In the genomic region with DNA sequence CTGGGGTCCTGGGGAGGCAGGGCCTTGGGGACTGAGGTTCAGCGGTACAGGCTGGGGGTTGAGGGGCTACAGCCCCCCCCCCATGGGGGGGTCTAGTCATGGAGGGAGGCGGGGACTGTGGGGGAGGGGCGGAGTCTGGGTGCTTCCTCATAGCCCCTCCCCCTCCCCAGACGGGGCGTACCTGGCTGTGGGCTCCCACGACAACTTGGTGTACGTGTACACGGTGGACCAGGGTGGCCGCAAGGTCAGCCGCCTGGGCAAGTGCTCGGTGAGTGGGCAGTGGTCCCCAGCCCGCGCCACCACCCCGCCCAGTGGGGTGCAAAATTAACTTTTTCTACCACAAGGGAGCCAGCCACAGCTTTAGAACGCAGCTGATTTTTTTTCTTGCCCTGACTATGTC, we compare ENCODE assay signal across 17 mouse cellular contexts. TPM values are rescaled to one million over a fixed set of nuclear protein-coding genes. Genes with fewer than 3 reads are reported as not detected.
DNase-seq lines count a peak whose midpoint lies in the region; ATAC-seq and TF ChIP-seq lines count a peak whose summit lies in the region.
"Had no signal": no experiment of that assay in that cellular context is flagged by ENCODE, and none has a peak within 500 bp of the region (broad histone marks: within the 10 kb centered on the region; RNA-seq: fewer than 3 reads in every experiment).

No protein-coding gene starts in this region.

- ATAC-seq in embryonic facial prominence, embryonic 11.5 days (replicated peaks; ENCODE audit: insufficient number of reproducible peaks, low FRiP score, low TSS enrichment, low read depth) = 0 out of 2 replicates have a peak, but pooled peaks have one; percentile 6
- ATAC-seq in limb, embryonic 12.5 days (ENCODE audit: insufficient number of reproducible peaks, insufficient read depth, low FRiP score, low TSS enrichment, low read depth) = no peak

- H3K36me3 ChIP-seq in embryonic facial prominence, embryonic 11.5 days (replicated peaks; ENCODE audit: control insufficient read depth, insufficient read depth, low read depth, low read length) = no peaks in the 10 kb centered on the region; the same call in none of the 2 replicates
- H3K36me3 ChIP-seq in embryonic facial prominence, embryonic 10.5 days (replicated peaks) = peaks cover 79% of the 10 kb centered on the region
- peaks cover 83% of the 10 kb centered on the region for H3K36me3 ChIP-seq in limb, embryonic 12.5 days
- H3K36me3 ChIP-seq in limb, embryonic 10.5 days = peaks cover 77% of the 10 kb centered on the region
- H3K36me3 ChIP-seq in testis, adult 2 months (ENCODE audit: control insufficient read depth, insufficient read depth, low read length) = no peaks in the 10 kb centered on the region

- H3K4me2 ChIP-seq in embryonic facial prominence, embryonic 11.5 days (ENCODE audit: low read depth, low read length) = no peak overlapping the region
- H3K4me2 ChIP-seq in limb, embryonic 12.5 days = no peak overlapping the region
- H3K4me2 ChIP-seq: embryonic facial prominence, embryonic 12.5 days; heart, embryonic 13.5 days had no signal

- no peak for TF ChIP-seq POLR2A in testis, adult 2 months (IDR thresholded peaks at IDR 0.05; ENCODE audit: control insufficient read depth, low read depth, low read length)

- no peak overlapping the region for H3K27ac ChIP-seq in embryonic facial prominence, embryonic 11.5 days (replicated peaks; ENCODE audit: low read depth, low read length)
- no peak overlapping the region for H3K27ac ChIP-seq in embryonic facial prominence, embryonic 10.5 days (replicated peaks)
- 0 out of 2 replicates have a peak overlapping the region, but pooled peaks have one; percentile 7 for H3K27ac ChIP-seq in limb, embryonic 12.5 days
- no peak overlapping the region for H3K27ac ChIP-seq in limb, embryonic 10.5 days
- H3K27ac ChIP-seq in testis, adult 2 months (ENCODE audit: control insufficient read depth, insufficient read depth, low read depth, low read length) = no peak overlapping the region
- H3K27ac ChIP-seq: embryonic facial prominence, embryonic 12.5 days; heart, embryonic 13.5 days; left cerebral cortex, adult 2 months had no signal

- H3K9ac ChIP-seq in embryonic facial prominence, embryonic 11.5 days (replicated peaks; ENCODE audit: low read length) = no peak overlapping the region
- no peak overlapping the region for H3K9ac ChIP-seq in limb, embryonic 12.5 days (replicated peaks)
- H3K9ac ChIP-seq: embryonic facial prominence, embryonic 12.5 days; heart, embryonic 13.5 days had no signal

- no peak overlapping the region for H3K4me3 ChIP-seq in embryonic facial prominence, embryonic 11.5 days (ENCODE audit: low read depth, low read length)
- H3K4me3 ChIP-seq in embryonic facial prominence, embryonic 10.5 days = no peak overlapping the region
- no peak overlapping the region for H3K4me3 ChIP-seq in limb, embryonic 12.5 days (replicated peaks)
- H3K4me3 ChIP-seq in limb, embryonic 10.5 days = no peak overlapping the region
- H3K4me3 ChIP-seq in testis, adult 2 months (ENCODE audit: control insufficient read depth, low read depth, low read length) = peak overlapping the region; percentile 71
- H3K4me3 ChIP-seq: embryonic facial prominence, embryonic 12.5 days; heart, embryonic 13.5 days; left cerebral cortex, adult 2 months had no signal

- H3K4me1 ChIP-seq in embryonic facial prominence, embryonic 11.5 days (ENCODE audit: control insufficient read depth, insufficient read depth, low read length) = no peaks in the 10 kb centered on the region
- no peaks in the 10 kb centered on the region for H3K4me1 ChIP-seq in embryonic facial prominence, embryonic 10.5 days
- H3K4me1 ChIP-seq in limb, embryonic 12.5 days (replicated peaks) = no peaks in the 10 kb centered on the region
- no peaks in the 10 kb centered on the region for H3K4me1 ChIP-seq in limb, embryonic 10.5 days
- peaks cover 12% of the 10 kb centered on the region for H3K4me1 ChIP-seq in testis, adult 2 months (ENCODE audit: control insufficient read depth, insufficient read depth, low read length)
- H3K4me1 ChIP-seq: embryonic facial prominence, embryonic 12.5 days; heart, embryonic 13.5 days had no signal

- H3K27me3 ChIP-seq in embryonic facial prominence, embryonic 11.5 days (ENCODE audit: control insufficient read depth, insufficient read depth, low read length) = no peaks in the 10 kb centered on the region
- no peaks in the 10 kb centered on the region for H3K27me3 ChIP-seq in embryonic facial prominence, embryonic 10.5 days (replicated peaks; ENCODE audit: low read depth, poor library complexity, severe bottlenecking)
- H3K27me3 ChIP-seq in limb, embryonic 12.5 days = no peaks in the 10 kb centered on the region
- no peaks in the 10 kb centered on the region for H3K27me3 ChIP-seq in limb, embryonic 10.5 days (ENCODE audit: low read depth, poor library complexity, severe bottlenecking)
- H3K27me3 ChIP-seq in testis, adult 2 months (ENCODE audit: control insufficient read depth, insufficient read depth, low read length) = no peaks in the 10 kb centered on the region
- H3K27me3 ChIP-seq: embryonic facial prominence, embryonic 12.5 days; heart, embryonic 13.5 days; Patski had no signal

- no peaks in the 10 kb centered on the region for H3K9me3 ChIP-seq in embryonic facial prominence, embryonic 11.5 days (replicated peaks; ENCODE audit: control insufficient read depth, low read length)
- no peaks in the 10 kb centered on the region for H3K9me3 ChIP-seq in embryonic facial prominence, embryonic 10.5 days
- H3K9me3 ChIP-seq in limb, embryonic 12.5 days = no peaks in the 10 kb centered on the region
- no peaks in the 10 kb centered on the region for H3K9me3 ChIP-seq in limb, embryonic 10.5 days (replicated peaks)
- H3K9me3 ChIP-seq: embryonic facial prominence, embryonic 12.5 days; heart, embryonic 13.5 days had no signal

- no peak for TF ChIP-seq CTCF in testis, adult 2 months (IDR thresholded peaks at IDR 0.05; ENCODE audit: control insufficient read depth, insufficient read depth, insufficient replicate concordance, low read depth, low read length)

- WGBS in embryonic facial prominence, embryonic 11.5 days = 57% methylated on average over 12 of the region's 15 CpGs
- 68% methylated on average over 15 of the region's 15 CpGs for WGBS in embryonic facial prominence, embryonic 10.5 days
- 71% methylated on average over 15 of the region's 15 CpGs for WGBS in limb, embryonic 12.5 days
- WGBS in limb, embryonic 10.5 days = 65% methylated on average over 14 of the region's 15 CpGs

- no peak for DNase-seq in embryonic facial prominence, embryonic 11.5 days (ENCODE audit: low spot score)
- DNase-seq in embryonic facial prominence, embryonic 10.5 days (ENCODE audit: low spot score) = no peak
- no peak for DNase-seq in limb, embryonic 10.5 days (ENCODE audit: low spot score)
- no peak for DNase-seq in testis, postnatal 14 days (ENCODE audit: low spot score)
- no peak for DNase-seq in cerebellum, adult 9-11 months
- DNase-seq in embryo, embryonic 11 days = no peak
- DNase-seq: adrenal gland, postnatal 36 days; cerebellum, postnatal 10 days; lung, postnatal 10 days; right cerebral cortex, postnatal 25 days; thymus, postnatal 25 days had no signal

RNA-seq across cellular contexts. Expression of a gene that starts 10.7 kb away (rescaled TPM):
- polyA plus RNA-seq in embryonic facial prominence, embryonic 11.5 days (2014; fragmentation: Nextera tagmentation; extraction: Ambion mirVana) = 1.4 and 1.8 TPM in 2 replicates
- 1.7 and 2.0 TPM in 2 replicates for polyA plus RNA-seq in embryonic facial prominence, embryonic 10.5 days (2016; fragmentation: Nextera tagmentation; extraction: Ambion mirVana)
- polyA plus RNA-seq in limb, embryonic 12.5 days (2016; fragmentation: Nextera tagmentation; extraction: Ambion mirVana) = 4.4 and 5.7 TPM in 2 replicates
- polyA plus RNA-seq in limb, embryonic 10.5 days (2016; fragmentation: Nextera tagmentation; extraction: Ambion mirVana) = 6.5 and 8.5 TPM in 2 replicates
- polyA plus RNA-seq in testis, adult 2 months (2012; rRNA removed) = 9.5 and 16.2 TPM in 2 replicates

RNA-seq across cellular contexts. Expression of a gene that starts 25.4 kb away (rescaled TPM):
- polyA plus RNA-seq in embryonic facial prominence, embryonic 11.5 days (2014; fragmentation: Nextera tagmentation; extraction: Ambion mirVana) = 2.1 and 2.3 TPM in 2 replicates
- 5.2 and 6.2 TPM in 2 replicates for polyA plus RNA-seq in embryonic facial prominence, embryonic 10.5 days (2016; fragmentation: Nextera tagmentation; extraction: Ambion mirVana)
- polyA plus RNA-seq in limb, embryonic 12.5 days (2016; fragmentation: Nextera tagmentation; extraction: Ambion mirVana) = 3.9 and 5.9 TPM in 2 replicates
- 3.2 and 6.4 TPM in 2 replicates for polyA plus RNA-seq in limb, embryonic 10.5 days (2016; fragmentation: Nextera tagmentation; extraction: Ambion mirVana)
- polyA plus RNA-seq in testis, adult 2 months (2012; rRNA removed) = 11.1 and 12.9 TPM in 2 replicates

RNA-seq across cellular contexts. Expression of a gene that starts 26.5 kb away (rescaled TPM):
- 39.5 and 45.5 TPM in 2 replicates for polyA plus RNA-seq in embryonic facial prominence, embryonic 11.5 days (2014; fragmentation: Nextera tagmentation; extraction: Ambion mirVana)
- 46.4 and 49.4 TPM in 2 replicates for polyA plus RNA-seq in embryonic facial prominence, embryonic 10.5 days (2016; fragmentation: Nextera tagmentation; extraction: Ambion mirVana)
- 38.7 and 39.5 TPM in 2 replicates for polyA plus RNA-seq in limb, embryonic 12.5 days (2016; fragmentation: Nextera tagmentation; extraction: Ambion mirVana)
- 45.7 and 48.7 TPM in 2 replicates for polyA plus RNA-seq in limb, embryonic 10.5 days (2016; fragmentation: Nextera tagmentation; extraction: Ambion mirVana)
- polyA plus RNA-seq in testis, adult 2 months (2012; rRNA removed) = 13.6 and 14.5 TPM in 2 replicates

RNA-seq across cellular contexts. Expression of a gene that starts 35.7 kb away (rescaled TPM):
- polyA plus RNA-seq in embryonic facial prominence, embryonic 11.5 days (2014; fragmentation: Nextera tagmentation; extraction: Ambion mirVana) = 0.15 and 0.77 TPM in 2 replicates
- 1.4 and 1.6 TPM in 2 replicates for polyA plus RNA-seq in embryonic facial prominence, embryonic 10.5 days (2016; fragmentation: Nextera tagmentation; extraction: Ambion mirVana)
- polyA plus RNA-seq in limb, embryonic 12.5 days (2016; fragmentation: Nextera tagmentation; extraction: Ambion mirVana) = 0.18 and 0.36 TPM in 2 replicates
- polyA plus RNA-seq in limb, embryonic 10.5 days (2016; fragmentation: Nextera tagmentation; extraction: Ambion mirVana) = 0.06 and 0.09 TPM in 2 replicates
- polyA plus RNA-seq in testis, adult 2 months (2012; rRNA removed) = 20.9 and 24.3 TPM in 2 replicates

RNA-seq across cellular contexts. Expression of a gene that starts 52.1 kb away (rescaled TPM):
- polyA plus RNA-seq in embryonic facial prominence, embryonic 11.5 days (2014; fragmentation: Nextera tagmentation; extraction: Ambion mirVana) = 157 and 171 TPM in 2 replicates
- polyA plus RNA-seq in embryonic facial prominence, embryonic 10.5 days (2016; fragmentation: Nextera tagmentation; extraction: Ambion mirVana) = 178 and 189 TPM in 2 replicates
- 161 and 170 TPM in 2 replicates for polyA plus RNA-seq in limb, embryonic 12.5 days (2016; fragmentation: Nextera tagmentation; extraction: Ambion mirVana)
- 176 and 199 TPM in 2 replicates for polyA plus RNA-seq in limb, embryonic 10.5 days (2016; fragmentation: Nextera tagmentation; extraction: Ambion mirVana)
- polyA plus RNA-seq in testis, adult 2 months (2012; rRNA removed) = 135 and 140 TPM in 2 replicates
